Mouse (Mus musculus): ENCODE measurements around the gene Mtmr3.

DNA sequence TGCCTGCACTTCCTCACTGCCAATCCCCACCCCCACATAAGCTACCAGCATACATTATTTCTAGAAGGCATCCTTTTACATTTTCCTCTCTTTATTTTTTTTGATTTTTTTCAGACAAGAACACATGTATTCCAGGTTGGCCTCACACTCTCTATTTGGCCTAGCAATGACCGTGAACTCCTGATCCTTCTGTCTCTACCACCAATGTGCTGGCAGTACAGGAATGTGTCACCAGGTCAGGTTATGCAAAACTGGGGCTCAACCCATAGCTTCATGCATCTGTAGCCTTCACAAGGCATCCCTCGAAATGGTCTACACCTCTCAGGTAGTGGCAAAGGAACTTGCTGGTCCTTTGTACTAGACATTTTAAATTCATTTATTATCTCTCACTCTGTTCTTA lies 105.9 kb downstream of the Mtmr3 start:
- TF ChIP-seq CTCF (IDR thresholded peaks at IDR 0.05; ENCODE audit: low read depth, low read length) (no peak), POLR2AphosphoS5 (IDR thresholded peaks at IDR 0.05; ENCODE audit: insufficient replicate concordance, low read depth, low read length) (no peak)

Data from G1E (cell line).